Mouse (Mus musculus): ENCODE results near the gene Plaur.
"Not testable (repeated sequence)": the region's sequence is repeated elsewhere in the genome, so short reads cannot be mapped to it uniquely, and the experiment has no call there.

Plaur gene

GRCm38 (mm10) chr7:24507726-24508114 lies 45.4 kb downstream of the Plaur start:
- no peak for DNase-seq (ENCODE audit: low read depth, low spot score)

GRCm38 (mm10) chr7:24512355-24512754 lies 50.1 kb downstream of the Plaur start, which contains the start of gene AC161166.1:
TSS of gene AC161166.1 (minus strand) at chr7:24512455.
- no peak for DNase-seq (ENCODE audit: low read depth, low spot score)

- not testable (repeated sequence) for DNase-seq (ENCODE audit: low read depth, low spot score)
These were observed 54.0 kb downstream of the Plaur start for GRCm38 (mm10) chr7:24516319-24516718.

- no peak for DNase-seq (ENCODE audit: low read depth, low spot score)
These were observed 54.8 kb downstream of the Plaur start for GRCm38 (mm10) chr7:24517077-24517476.

- no peak for DNase-seq (ENCODE audit: low read depth, low spot score)
These were observed 55.4 kb downstream of the Plaur start for GRCm38 (mm10) chr7:24517654-24518053.

GRCm38 (mm10) chr7:24519130-24519529 lies 56.8 kb downstream of the Plaur start:
- DNase-seq (ENCODE audit: low read depth, low spot score): no peak

GRCm38 (mm10) chr7:24520054-24520453 lies 57.8 kb downstream of the Plaur start:
- not testable (repeated sequence) for DNase-seq (ENCODE audit: low read depth, low spot score)

- no peak for DNase-seq (ENCODE audit: low read depth, low spot score)
These were observed 60.5 kb downstream of the Plaur start for GRCm38 (mm10) chr7:24522805-24523204.

GRCm38 (mm10) chr7:24523723-24524122 lies 61.4 kb downstream of the Plaur start:
- no peak for DNase-seq (ENCODE audit: low read depth, low spot score)

- DNase-seq (ENCODE audit: low read depth, low spot score): no peak
These were observed 62.7 kb downstream of the Plaur start for GRCm38 (mm10) chr7:24524978-24525377.

Measured in WW6 (cell line).